Mouse (Mus musculus): ENCODE results near the gene Large1. TPM values are rescaled to one million over a fixed set of nuclear protein-coding genes. Genes with fewer than 3 reads are reported as not detected.
"Not testable (repeated sequence)": the region's sequence is repeated elsewhere in the genome, so short reads cannot be mapped to it uniquely, and the experiment has no call there.

Large1 gene
- polyA plus RNA-seq, 1 experiment from 2014 or later = 16.1 TPM

GRCm38 (mm10) chr8:73290636-73291035 lies 62.7 kb downstream of the Large1 start:
- Histone ChIP-seq H3K27ac (replicated peaks) (no peak overlapping the region), H3K9me3 (no peaks in the 10 kb centered on the region), H3K4me2 (no peak overlapping the region), H3K27me3 (no peaks in the 10 kb centered on the region), H3K4me3 (no peak overlapping the region), H3K36me3 (no peaks in the 10 kb centered on the region), H3K4me1 (replicated peaks) (peaks cover 3% of the 10 kb centered on the region; the same call in 1 of the 2 replicates), H3K9ac (no peak overlapping the region)
- 79% methylated on average over 2 of the region's 2 CpGs for WGBS
- ATAC-seq (ENCODE audit: low FRiP score, low read depth) = no peak

GRCm38 (mm10) chr8:73289831-73290230 lies 63.5 kb downstream of the Large1 start:
- peaks cover 3% of the 10 kb centered on the region; the same call in 1 of the 2 replicates for H3K4me1 ChIP-seq (replicated peaks)
- no peak overlapping the region for H3K4me2 ChIP-seq
- H3K36me3 ChIP-seq = no peaks in the 10 kb centered on the region
- no peaks in the 10 kb centered on the region for H3K9me3 ChIP-seq
- H3K27me3 ChIP-seq = no peaks in the 10 kb centered on the region
- 86% methylated on average over 2 of the region's 2 CpGs for WGBS
- ATAC-seq (ENCODE audit: low FRiP score, low read depth) = no peak
- H3K9ac ChIP-seq = no peak overlapping the region
- H3K27ac ChIP-seq (replicated peaks) = no peak overlapping the region
- no peak overlapping the region for H3K4me3 ChIP-seq

GRCm38 (mm10) chr8:73281996-73282395 lies 71.3 kb downstream of the Large1 start:
- Histone ChIP-seq H3K27ac (replicated peaks) (no peak overlapping the region), H3K27me3 (no peaks in the 10 kb centered on the region), H3K9ac (no peak overlapping the region), H3K4me3 (no peak overlapping the region), H3K4me1 (replicated peaks) (no peaks in the 10 kb centered on the region), H3K9me3 (no peaks in the 10 kb centered on the region), H3K4me2 (no peak overlapping the region), H3K36me3 (no peaks in the 10 kb centered on the region)
- no peak; the same call in 1 of the 2 replicates for ATAC-seq (ENCODE audit: low FRiP score, low read depth)
- WGBS = 84% methylated on average over 4 of the region's 4 CpGs

GRCm38 (mm10) chr8:73276015-73276414 lies 77.3 kb downstream of the Large1 start:
- Histone ChIP-seq H3K27me3 (no peaks in the 10 kb centered on the region), H3K27ac (replicated peaks) (no peak overlapping the region), H3K4me2 (no peak overlapping the region), H3K4me3 (no peak overlapping the region), H3K9ac (no peak overlapping the region), H3K9me3 (no peaks in the 10 kb centered on the region), H3K36me3 (no peaks in the 10 kb centered on the region), H3K4me1 (replicated peaks) (no peaks in the 10 kb centered on the region)
- ATAC-seq (ENCODE audit: low FRiP score, low read depth) = no peak
- WGBS = 92% methylated on average over 4 of the region's 4 CpGs

GRCm38 (mm10) chr8:73275445-73275844 lies 77.9 kb downstream of the Large1 start:
- 49% methylated on average over 4 of the region's 4 CpGs for WGBS

GRCm38 (mm10) chr8:73273150-73273549 lies 80.2 kb downstream of the Large1 start:
- no peak for ATAC-seq (ENCODE audit: low FRiP score, low read depth)
- Histone ChIP-seq H3K4me3 (no peak overlapping the region), H3K36me3 (no peaks in the 10 kb centered on the region), H3K9ac (no peak overlapping the region), H3K4me1 (replicated peaks) (no peaks in the 10 kb centered on the region), H3K9me3 (no peaks in the 10 kb centered on the region), H3K4me2 (no peak overlapping the region), H3K27me3 (no peaks in the 10 kb centered on the region), H3K27ac (replicated peaks) (no peak overlapping the region)

More at GRCm38 (mm10) chr8:73275445-73275844, 77.9 kb downstream of the Large1 start:
- H3K27me3 ChIP-seq; H3K4me1 ChIP-seq (replicated peaks); H3K9ac ChIP-seq; H3K9me3 ChIP-seq; H3K36me3 ChIP-seq; H3K4me3 ChIP-seq; H3K27ac ChIP-seq (replicated peaks); H3K4me2 ChIP-seq: not testable (repeated sequence)
- peak; percentile 62 for ATAC-seq (ENCODE audit: low FRiP score, low read depth)

- Histone ChIP-seq H3K27ac (replicated peaks) (no peak overlapping the region), H3K9ac (no peak overlapping the region), H3K4me2 (no peak overlapping the region), H3K27me3 (no peaks in the 10 kb centered on the region), H3K4me1 (replicated peaks) (no peaks in the 10 kb centered on the region), H3K4me3 (no peak overlapping the region), H3K9me3 (no peaks in the 10 kb centered on the region), H3K36me3 (no peaks in the 10 kb centered on the region)
- ATAC-seq (ENCODE audit: low FRiP score, low read depth) = no peak
Observed at GRCm38 (mm10) chr8:73270991-73271390, 82.3 kb downstream of the Large1 start.

- H3K9me3 ChIP-seq = 0 out of 2 replicates have a peak, but pooled peaks cover 3% of the 10 kb centered on the region
- 78% methylated on average over 2 of the region's 2 CpGs for WGBS
- ATAC-seq (ENCODE audit: low FRiP score, low read depth) = no peak
Observed at GRCm38 (mm10) chr8:73257981-73258380, 95.4 kb downstream of the Large1 start.

GRCm38 (mm10) chr8:73244186-73244585 lies 109.2 kb downstream of the Large1 start:
- no peak overlapping the region for H3K4me3 ChIP-seq
- 94% methylated on average over 3 of the region's 3 CpGs for WGBS
- H3K4me1 ChIP-seq (replicated peaks) = no peaks in the 10 kb centered on the region

More at GRCm38 (mm10) chr8:73257981-73258380, 95.4 kb downstream of the Large1 start:
- Histone ChIP-seq H3K36me3 (0 out of 2 replicates have a peak, but pooled peaks cover 6% of the 10 kb centered on the region), H3K4me1 (replicated peaks) (no peaks in the 10 kb centered on the region), H3K4me2 (no peak overlapping the region), H3K4me3 (no peak overlapping the region), H3K9ac (no peak overlapping the region), H3K27ac (replicated peaks) (no peak overlapping the region), H3K27me3 (no peaks in the 10 kb centered on the region)

GRCm38 (mm10) chr8:73242066-73242465 lies 111.3 kb downstream of the Large1 start:
- no peak overlapping the region for H3K4me3 ChIP-seq
- H3K4me1 ChIP-seq (replicated peaks) = no peaks in the 10 kb centered on the region
- H3K9ac ChIP-seq = no peak overlapping the region
- WGBS = 83% methylated on average over 1 of the region's 1 CpGs
- H3K9me3 ChIP-seq = 0 out of 2 replicates have a peak, but pooled peaks cover 2% of the 10 kb centered on the region
- H3K4me2 ChIP-seq = no peak overlapping the region
- ATAC-seq (ENCODE audit: low FRiP score, low read depth) = no peak
- no peaks in the 10 kb centered on the region for H3K27me3 ChIP-seq
- H3K27ac ChIP-seq (replicated peaks) = no peak overlapping the region
- H3K36me3 ChIP-seq = no peaks in the 10 kb centered on the region

More at GRCm38 (mm10) chr8:73244186-73244585, 109.2 kb downstream of the Large1 start:
- Histone ChIP-seq H3K36me3 (no peaks in the 10 kb centered on the region), H3K9me3 (0 out of 2 replicates have a peak, but pooled peaks cover 2% of the 10 kb centered on the region), H3K27ac (replicated peaks) (no peak overlapping the region), H3K9ac (no peak overlapping the region), H3K27me3 (no peaks in the 10 kb centered on the region), H3K4me2 (no peak overlapping the region)
- no peak for ATAC-seq (ENCODE audit: low FRiP score, low read depth)

GRCm38 (mm10) chr8:73234209-73234608 lies 119.1 kb downstream of the Large1 start:
- no peak overlapping the region for H3K27ac ChIP-seq (replicated peaks)
- 0 out of 2 replicates have a peak, but pooled peaks cover 2% of the 10 kb centered on the region for H3K4me1 ChIP-seq (replicated peaks)
- no peak overlapping the region for H3K9ac ChIP-seq
- H3K4me2 ChIP-seq = no peak overlapping the region
- no peak overlapping the region for H3K4me3 ChIP-seq
- 97% methylated on average over 1 of the region's 1 CpGs for WGBS
- no peak for ATAC-seq (ENCODE audit: low FRiP score, low read depth)
- H3K36me3 ChIP-seq = no peaks in the 10 kb centered on the region
- H3K27me3 ChIP-seq = no peaks in the 10 kb centered on the region
- no peaks in the 10 kb centered on the region for H3K9me3 ChIP-seq

GRCm38 (mm10) chr8:73233358-73234041 lies 119.8 kb downstream of the Large1 start:
- Histone ChIP-seq H3K27ac (replicated peaks) (no peak overlapping the region), H3K4me3 (no peak overlapping the region), H3K9ac (no peak overlapping the region), H3K27me3 (no peaks in the 10 kb centered on the region), H3K36me3 (no peaks in the 10 kb centered on the region), H3K4me1 (replicated peaks) (0 out of 2 replicates have a peak, but pooled peaks cover 2% of the 10 kb centered on the region), H3K9me3 (no peaks in the 10 kb centered on the region), H3K4me2 (no peak overlapping the region)
- 52% methylated on average over 6 of the region's 6 CpGs for WGBS
- peak; percentile 72 for ATAC-seq (ENCODE audit: low FRiP score, low read depth)

Measured in hindbrain, embryonic 15.5 days (tissue).